Mouse (Mus musculus) myocyte (in vitro differentiated cells): ENCODE results near the gene Ccnf. TPM values are rescaled to one million over a fixed set of nuclear protein-coding genes. Genes with fewer than 3 reads are reported as not detected.

Experiments used
- H3K27me3 ChIP-seq: one replicate; pipeline ENCODE4 v1.6.1; 2011; ENCODE audit not compliant: control insufficient read depth, insufficient read depth, insufficient read length
- H3K36me3 ChIP-seq: one replicate; pipeline ENCODE4 v1.6.1; 2011; ENCODE audit not compliant: control insufficient read depth, insufficient read depth
- H3K4me2 ChIP-seq: one replicate; pipeline ENCODE4 v1.6.1; 2011; ENCODE audit warnings: low read depth, control low read depth
- H3K4me3 ChIP-seq: one replicate; pipeline ENCODE4 v1.5.1; 2011; ENCODE audit warnings: mild to moderate bottlenecking, control low read depth, moderate library complexity
- H3K79me2 ChIP-seq: one replicate; pipeline ENCODE4 v1.6.1; 2011; ENCODE audit not compliant: control insufficient read depth, insufficient read depth
- H3ac ChIP-seq: one replicate; pipeline ENCODE4 v1.6.1; 2011; ENCODE audit not compliant: control insufficient read depth, insufficient read length
- CEBPB ChIP-seq: IDR thresholded peaks from 2 replicates; pipeline ENCODE4 v1.6.1; 2011; ENCODE audit warnings: mild to moderate bottlenecking, moderate library complexity; ENCODE audit not compliant: poor library complexity, insufficient read depth, severe bottlenecking
- E2F4 ChIP-seq: IDR thresholded peaks from one replicate; pipeline ENCODE4 v1.6.1; 2011; ENCODE audit warnings: mild to moderate bottlenecking, control low read depth, moderate library complexity; ENCODE audit not compliant: insufficient read depth
- MAX ChIP-seq: IDR thresholded peaks from one replicate; pipeline ENCODE4 v1.6.1; 2011; ENCODE audit warnings: low read depth, mild to moderate bottlenecking, control low read depth
- MYOD1 ChIP-seq, 3 experiments: IDR thresholded peaks; one replicate each; pipeline ENCODE4 v1.6.1; 2011; ENCODE audit warnings: control low read depth in 2 of 3, low read depth in 2 of 3, mild to moderate bottlenecking in 2 of 3, moderate library complexity in 1 of 3; ENCODE audit not compliant: insufficient read length in 2 of 3, control insufficient read depth in 1 of 3
- MYOG ChIP-seq, 3 experiments: IDR thresholded peaks; one replicate each; pipeline ENCODE4 v1.6.1; 2011; ENCODE audit warnings: control low read depth in 2 of 3, low read depth in 2 of 3, mild to moderate bottlenecking in 2 of 3; ENCODE audit not compliant: insufficient read length in 2 of 3, control insufficient read depth in 1 of 3, insufficient read depth in 1 of 3
- POLR2A ChIP-seq: IDR thresholded peaks from one replicate; pipeline ENCODE4 v1.6.1; 2011; ENCODE audit warnings: low read depth, mild to moderate bottlenecking, control low read depth, moderate library complexity; ENCODE audit not compliant: insufficient read length
- POLR2AphosphoS2 ChIP-seq: IDR thresholded peaks from one replicate; pipeline ENCODE4 v1.6.1; 2011; ENCODE audit warnings: low read depth, control low read depth; ENCODE audit not compliant: insufficient read length
- REST ChIP-seq: IDR thresholded peaks from one replicate; pipeline ENCODE4 v1.6.1; 2011; ENCODE audit warnings: mild to moderate bottlenecking, control low read depth, moderate library complexity; ENCODE audit not compliant: insufficient read depth, insufficient read length
- SRF ChIP-seq: IDR thresholded peaks from one replicate; pipeline ENCODE4 v1.6.1; 2011; ENCODE audit warnings: low read depth; ENCODE audit not compliant: control insufficient read depth, insufficient read length
- TCF12 ChIP-seq: IDR thresholded peaks from one replicate; pipeline ENCODE4 v1.6.1; 2011; ENCODE audit warnings: mild to moderate bottlenecking, control low read depth; ENCODE audit not compliant: poor library complexity, insufficient read depth, severe bottlenecking
- TCF3 ChIP-seq: IDR thresholded peaks from one replicate; pipeline ENCODE4 v1.6.1; 2011; ENCODE audit warnings: low read depth, control low read depth; ENCODE audit not compliant: insufficient read length
- USF1 ChIP-seq: IDR thresholded peaks from one replicate; pipeline ENCODE4 v1.6.1; 2011; ENCODE audit warnings: low read depth, mild to moderate bottlenecking, control low read depth, moderate library complexity
- polyA plus RNA-seq: library from polyadenylated mRNA; unstranded; fragments of >200 nt; fragmentation: generic; extraction: Trizol; gene quantifications from one replicate; pipeline ENCODE4 v1.2.1, GENCODE M21; 2012; ENCODE audit warnings: missing spikeins

Ccnf gene
- polyA plus RNA-seq, 1 experiment = 13.3 TPM

- TF ChIP-seq MAX = no peak
- no peak for TF ChIP-seq E2F4
- no peak for TF ChIP-seq MYOG (IDR thresholded peaks at IDR 0.05; ENCODE audit: control insufficient read depth in 1 of 3, insufficient read depth in 1 of 3, insufficient read length in 2 of 3, low read depth in 2 of 3)
- Histone ChIP-seq H3K79me2 (no peaks in the 10 kb centered on the region), H3K4me2 (no peak overlapping the region), H3ac (no peak overlapping the region), H3K4me3 (no peak overlapping the region), H3K27me3 (peaks cover 6% of the 10 kb centered on the region), H3K36me3 (no peaks in the 10 kb centered on the region)
Observed at GRCm38 (mm10) chr17:24283266-24283818, 32.1 kb upstream of the Ccnf start.

- Histone ChIP-seq H3K36me3 (no peaks in the 10 kb centered on the region), H3K4me3 (no peak overlapping the region), H3K27me3 (peaks cover 4% of the 10 kb centered on the region), H3K79me2 (no peaks in the 10 kb centered on the region), H3ac (no peak overlapping the region), H3K4me2 (no peak overlapping the region)
- TF ChIP-seq MYOD1 (IDR thresholded peaks at IDR 0.05; ENCODE audit: control insufficient read depth in 1 of 3, insufficient read length in 2 of 3, low read depth in 2 of 3) = no peak
- no peak for TF ChIP-seq POLR2AphosphoS2
- TF ChIP-seq MAX = no peak
- TF ChIP-seq E2F4 = no peak
Observed at GRCm38 (mm10) chr17:24282637-24283036, 31.4 kb upstream of the Ccnf start.

GRCm38 (mm10) chr17:24279907-24280306 is 28.6 kb upstream of the Ccnf start:
- TF ChIP-seq MYOG (IDR thresholded peaks at IDR 0.05; ENCODE audit: control insufficient read depth in 1 of 3, insufficient read depth in 1 of 3, insufficient read length in 2 of 3, low read depth in 2 of 3) = no peak
- no peak for TF ChIP-seq POLR2AphosphoS2
- TF ChIP-seq TCF12 = no peak
- TF ChIP-seq E2F4 = no peak
- no peak for TF ChIP-seq REST
- no peak for TF ChIP-seq MYOD1 (IDR thresholded peaks at IDR 0.05; ENCODE audit: control insufficient read depth in 1 of 3, insufficient read length in 2 of 3, low read depth in 2 of 3)
- TF ChIP-seq CEBPB = no peak
- no peak for TF ChIP-seq POLR2A
- no peak for TF ChIP-seq SRF
- TF ChIP-seq MAX = no peak
- TF ChIP-seq USF1 = no peak
- no peak for TF ChIP-seq TCF3
- H3K4me3 ChIP-seq = no peak overlapping the region
- no peaks in the 10 kb centered on the region for H3K27me3 ChIP-seq
- no peaks in the 10 kb centered on the region for H3K36me3 ChIP-seq
- no peak overlapping the region for H3K4me2 ChIP-seq
- H3ac ChIP-seq = no peak overlapping the region
- H3K79me2 ChIP-seq = no peaks in the 10 kb centered on the region

GRCm38 (mm10) chr17:24267133-24267532 is 15.8 kb upstream of the Ccnf start:
- Histone ChIP-seq H3K27me3 (no peaks in the 10 kb centered on the region), H3K4me3 (no peak overlapping the region), H3K79me2 (no peaks in the 10 kb centered on the region), H3K4me2 (peak overlapping the region; percentile 34), H3K36me3 (no peaks in the 10 kb centered on the region), H3ac (no peak overlapping the region)
- TF ChIP-seq POLR2A (no peak), TCF12 (peak; percentile 78), TCF3 (peak; percentile 81), MYOG (IDR thresholded peaks at IDR 0.05; ENCODE audit: control insufficient read depth in 1 of 3, insufficient read depth in 1 of 3, insufficient read length in 2 of 3, low read depth in 2 of 3) (peak in 1 of 3 experiments; percentile 3), MYOD1 (IDR thresholded peaks at IDR 0.05; ENCODE audit: control insufficient read depth in 1 of 3, insufficient read length in 2 of 3, low read depth in 2 of 3) (peak in 2 of 3 experiments; percentile 77 to 87)

GRCm38 (mm10) chr17:24264766-24265165 is 13.5 kb upstream of the Ccnf start:
- H3K79me2 ChIP-seq = no peaks in the 10 kb centered on the region
- H3K4me3 ChIP-seq = no peak overlapping the region
- TF ChIP-seq TCF12 (no peak), TCF3 (no peak), POLR2A (no peak), CEBPB (no peak), REST (no peak), MAX (no peak), MYOD1 (IDR thresholded peaks at IDR 0.05; ENCODE audit: control insufficient read depth in 1 of 3, insufficient read length in 2 of 3, low read depth in 2 of 3) (no peak), POLR2AphosphoS2 (no peak), E2F4 (no peak)
- H3K27me3 ChIP-seq = no peaks in the 10 kb centered on the region
- H3K36me3 ChIP-seq = no peaks in the 10 kb centered on the region
- H3K4me2 ChIP-seq = no peak overlapping the region
- H3ac ChIP-seq = no peak overlapping the region
